Mouse (Mus musculus): ENCODE data around the gene Tspan4.

DNA sequence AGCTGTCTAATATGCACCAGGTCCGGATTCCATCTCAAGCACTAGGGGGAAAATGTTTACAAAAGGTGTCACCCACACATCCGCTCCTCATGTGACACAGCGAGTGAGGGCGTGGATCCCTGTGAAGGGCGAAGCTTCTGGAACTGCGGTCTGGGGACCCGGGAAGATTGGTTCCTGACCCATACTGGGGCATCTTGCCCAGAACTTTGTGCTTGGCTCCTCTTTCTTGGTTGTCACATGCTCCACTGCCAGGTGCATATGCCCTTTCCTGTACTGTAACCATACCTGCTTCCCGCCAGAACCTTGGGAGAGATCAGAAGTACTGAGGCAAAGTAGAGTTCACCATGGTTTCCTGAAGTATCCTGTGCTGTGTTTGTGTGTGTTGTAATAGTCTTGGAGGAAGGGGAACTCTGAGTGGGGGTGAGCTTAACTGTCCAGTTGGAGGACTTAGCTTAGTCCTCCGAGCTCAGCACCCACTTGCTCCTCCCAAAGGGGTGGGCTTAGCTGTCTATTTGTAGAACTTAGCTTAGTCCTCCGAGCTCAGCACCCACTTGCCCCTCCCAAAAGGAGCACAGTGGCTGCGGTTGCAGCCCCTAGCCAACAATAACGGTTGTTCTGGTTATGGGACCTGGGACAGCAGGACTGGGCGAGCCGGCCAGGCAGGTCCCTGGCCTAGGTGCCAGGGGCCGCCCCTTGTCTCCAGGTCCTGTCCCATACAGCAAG, 14.5 kb upstream of the Tspan4 start, which contains the start of gene Cracr2b:
- no peak for TF ChIP-seq CTCF (IDR thresholded peaks at IDR 0.05; ENCODE audit: control insufficient read depth, insufficient read depth, insufficient replicate concordance, low read depth, low read length)
- TF ChIP-seq POLR2A (IDR thresholded peaks at IDR 0.05; ENCODE audit: control insufficient read depth, low read depth, low read length), result no peak

Data from testis, adult 2 months (tissue).